ENCODE assay signal across 13 mouse cellular contexts in genomic region chr6:53825213-53825612, GRCm38 (mm10). TPM values are rescaled to one million over a fixed set of nuclear protein-coding genes. Genes with fewer than 3 reads are reported as not detected.
DNase-seq lines count a peak whose midpoint lies in the region; ATAC-seq and TF ChIP-seq lines count a peak whose summit lies in the region.
"Had no signal": no experiment of that assay in that cellular context is flagged by ENCODE, and none has a peak within 500 bp of the region (broad histone marks: within the 10 kb centered on the region; RNA-seq: fewer than 3 reads in every experiment).

No protein-coding gene starts in this region.

- TF ChIP-seq EP300 in heart, adult 2 months (IDR thresholded peaks at IDR 0.05; ENCODE audit: insufficient read depth, low read depth, low read length), result no peak

- no peak for TF ChIP-seq CTCF in heart, adult 2 months (IDR thresholded peaks at IDR 0.05)
- no peak for TF ChIP-seq CTCF in midbrain, postnatal 0 days (IDR thresholded peaks at IDR 0.05)

- no peak overlapping the region for H3K27ac ChIP-seq in heart, adult 2 months
- no peak overlapping the region for H3K27ac ChIP-seq in heart, embryonic 11.5 days (ENCODE audit: low read depth, low read length)
- no peak overlapping the region for H3K27ac ChIP-seq in midbrain, postnatal 0 days (ENCODE audit: low read depth, low read length)
- no peak overlapping the region for H3K27ac ChIP-seq in midbrain, embryonic 11.5 days (ENCODE audit: low read depth, low read length)
- H3K27ac ChIP-seq: embryonic facial prominence, embryonic 15.5 days; kidney, embryonic 15.5 days; liver, embryonic 14.5 days had no signal

- no peaks in the 10 kb centered on the region for H3K36me3 ChIP-seq in heart, adult 2 months (ENCODE audit: control insufficient read depth, insufficient read depth, low read length)
- no peaks in the 10 kb centered on the region for H3K36me3 ChIP-seq in heart, embryonic 11.5 days (ENCODE audit: control insufficient read depth, insufficient read depth, low read length)
- no peaks in the 10 kb centered on the region for H3K36me3 ChIP-seq in midbrain, postnatal 0 days (ENCODE audit: insufficient read depth, low read length)
- H3K36me3 ChIP-seq in midbrain, embryonic 11.5 days (ENCODE audit: control insufficient read depth, insufficient read depth, low read length), result no peaks in the 10 kb centered on the region
- H3K36me3 ChIP-seq: embryonic facial prominence, embryonic 15.5 days; kidney, embryonic 15.5 days had no signal

- no peak for TF ChIP-seq POLR2A in heart, adult 2 months (IDR thresholded peaks at IDR 0.05; ENCODE audit: insufficient read depth, low read depth, low read length)

- intact Hi-C loops in heart, adult 2 months (cut with DNase I), result no loop called here

- H3K9ac ChIP-seq in heart, adult 2 months (ENCODE audit: low read depth, low read length), result no peak overlapping the region
- no peak overlapping the region for H3K9ac ChIP-seq in heart, embryonic 11.5 days (ENCODE audit: low read depth, low read length)
- no peak overlapping the region for H3K9ac ChIP-seq in midbrain, postnatal 0 days (replicated peaks; ENCODE audit: low read length, poor library complexity, severe bottlenecking)
- no peak overlapping the region for H3K9ac ChIP-seq in midbrain, embryonic 11.5 days (ENCODE audit: low read length)
- H3K9ac ChIP-seq: embryonic facial prominence, embryonic 15.5 days; kidney, embryonic 15.5 days; liver, embryonic 14.5 days had no signal

- no peak overlapping the region for H3K4me3 ChIP-seq in heart, adult 2 months
- no peak overlapping the region for H3K4me3 ChIP-seq in heart, embryonic 11.5 days (ENCODE audit: low read depth, low read length)
- no peak overlapping the region for H3K4me3 ChIP-seq in midbrain, postnatal 0 days (ENCODE audit: low read depth, low read length)
- no peak overlapping the region for H3K4me3 ChIP-seq in midbrain, embryonic 11.5 days (ENCODE audit: low read depth, low read length)
- H3K4me3 ChIP-seq: embryonic facial prominence, embryonic 15.5 days; kidney, embryonic 15.5 days had no signal

- no peak overlapping the region for H3K4me2 ChIP-seq in heart, embryonic 11.5 days
- no peak overlapping the region for H3K4me2 ChIP-seq in midbrain, postnatal 0 days (ENCODE audit: low read depth, low read length, poor library complexity, severe bottlenecking)
- no peak overlapping the region for H3K4me2 ChIP-seq in midbrain, embryonic 11.5 days
- H3K4me2 ChIP-seq: embryonic facial prominence, embryonic 15.5 days; kidney, embryonic 15.5 days had no signal

- H3K79me2 ChIP-seq in heart, adult 2 months (replicated peaks; ENCODE audit: control insufficient read depth, insufficient read depth, low read length), result no peaks in the 10 kb centered on the region

- DNase-seq in heart, adult 2 months, result peak; percentile 73 to 79
- DNase-seq in midbrain, postnatal 0 days (ENCODE audit: low spot score), result peak; percentile 50
- no peak for DNase-seq in midbrain, embryonic 11.5 days (ENCODE audit: low spot score, missing footprints)
- DNase-seq in gastrocnemius, postnatal 4 days (ENCODE audit: low spot score in 2 of 2), result peak; percentile 42 to 70
- peak; percentile 12 for DNase-seq in lung, postnatal 25 days (ENCODE audit: low spot score)
- no peak for DNase-seq in embryo, embryonic 9.5 days (ENCODE audit: extremely low spot score)
- no peak for DNase-seq in left cerebral cortex, adult 18-20 months (ENCODE audit: low spot score in 2 of 2)
- DNase-seq: thymus, postnatal 36 days had no signal

- H3K9me3 ChIP-seq in heart, embryonic 11.5 days (replicated peaks; ENCODE audit: control insufficient read depth, low read length), result no peaks in the 10 kb centered on the region
- no peaks in the 10 kb centered on the region for H3K9me3 ChIP-seq in midbrain, postnatal 0 days (ENCODE audit: low read length)
- no peaks in the 10 kb centered on the region; the same call in 1 of the 2 replicates for H3K9me3 ChIP-seq in midbrain, embryonic 11.5 days (ENCODE audit: control insufficient read depth, low read length)
- H3K9me3 ChIP-seq: kidney, embryonic 15.5 days had no signal

- H3K27me3 ChIP-seq in heart, adult 2 months (ENCODE audit: control insufficient read depth, insufficient read depth, low read length), result 0 out of 2 replicates have a peak, but pooled peaks cover 1% of the 10 kb centered on the region
- H3K27me3 ChIP-seq in heart, embryonic 11.5 days (ENCODE audit: control insufficient read depth, insufficient read depth, low read length), result peaks cover 17% of the 10 kb centered on the region
- H3K27me3 ChIP-seq in midbrain, postnatal 0 days (ENCODE audit: insufficient read depth, low read length), result 0 out of 2 replicates have a peak, but pooled peaks cover 13% of the 10 kb centered on the region
- peaks cover 9% of the 10 kb centered on the region for H3K27me3 ChIP-seq in midbrain, embryonic 11.5 days (ENCODE audit: control insufficient read depth, insufficient read depth, low read length)
- H3K27me3 ChIP-seq: CH12.LX; embryonic facial prominence, embryonic 15.5 days had no signal

- no peak for ATAC-seq in heart, embryonic 11.5 days (replicated peaks; ENCODE audit: insufficient number of reproducible peaks, low FRiP score, low TSS enrichment)
- no peak for ATAC-seq in midbrain, postnatal 0 days (ENCODE audit: low FRiP score)
- ATAC-seq in midbrain, embryonic 11.5 days (ENCODE audit: low FRiP score), result no peak

- H3K4me1 ChIP-seq in heart, adult 2 months (ENCODE audit: control insufficient read depth, insufficient read depth, low read length), result peaks cover 2% of the 10 kb centered on the region
- H3K4me1 ChIP-seq in heart, embryonic 11.5 days (ENCODE audit: control insufficient read depth, insufficient read depth, low read length), result no peaks in the 10 kb centered on the region; the same call in 1 of the 2 replicates
- no peaks in the 10 kb centered on the region for H3K4me1 ChIP-seq in midbrain, postnatal 0 days (ENCODE audit: insufficient read depth, low read length)
- peaks cover 5% of the 10 kb centered on the region; the same call in 1 of the 2 replicates for H3K4me1 ChIP-seq in midbrain, embryonic 11.5 days (ENCODE audit: control insufficient read depth, insufficient read depth, low read length)

- WGBS in heart, adult 2 months, result 4% methylated on average over 4 of the region's 4 CpGs
- WGBS in heart, embryonic 11.5 days (ENCODE audit: insufficient replicate concordance), result 43% methylated on average over 4 of the region's 4 CpGs
- WGBS in midbrain, postnatal 0 days, result 69% methylated on average over 4 of the region's 4 CpGs
- 67% methylated on average over 4 of the region's 4 CpGs for WGBS in midbrain, embryonic 11.5 days

RNA-seq across cellular contexts. Expression of gene Tril, which starts 4.6 kb away (rescaled TPM):
- 1 to 10 TPM; 3.3 to 3.9 TPM for total RNA-seq in heart, adult 2 months (2021)
- 4.4 and 5.1 TPM in 2 replicates for polyA plus RNA-seq in heart, adult 2 months (2012; rRNA removed)
- polyA plus RNA-seq in heart, embryonic 11.5 days (2014; fragmentation: Nextera tagmentation; extraction: Ambion mirVana), result 5.3 and 5.5 TPM in 2 replicates
- 48.4 and 55.6 TPM in 2 replicates for total RNA-seq in midbrain, postnatal 0 days (2014; rRNA removed)
- polyA plus RNA-seq in midbrain, postnatal 0 days (2015; fragmentation: Nextera tagmentation; extraction: Ambion mirVana), result 25.9 and 26.7 TPM in 2 replicates
- 16.6 TPM in 2 replicates for polyA plus RNA-seq in midbrain, embryonic 11.5 days (2014; fragmentation: Nextera tagmentation; extraction: Ambion mirVana)
- 10 to 100 TPM; 25.9 to 30.0 TPM for total RNA-seq in gastrocnemius, postnatal 4 days (2021)
- 10 to 100 TPM; 33.0 to 33.6 TPM for total RNA-seq in left cerebral cortex, adult 18-20 months (2021)
- total RNA-seq: CH12.LX had no signal

Comparison
In these comparisons a context has a peak if more than half of its experiments do, and no peak if none do; other contexts are left out.
1. DNase-seq: peak in heart, adult 2 months (2 of 2), midbrain, postnatal 0 days (single experiment), gastrocnemius, postnatal 4 days (2 of 2) and lung, postnatal 25 days (single experiment); none in midbrain, embryonic 11.5 days (single experiment), embryo, embryonic 9.5 days (single experiment) and left cerebral cortex, adult 18-20 months (0 of 2).
2. RNA of gene Tril, which starts 4.6 kb away (total RNA-seq): 48.4 to 55.6 TPM in midbrain, postnatal 0 days, 33.0 to 33.6 TPM in left cerebral cortex, adult 18-20 months and 25.9 to 30.0 TPM in gastrocnemius, postnatal 4 days; 3.3 to 3.9 TPM in heart, adult 2 months; every median in the first group is over 4 times any median in the second.